Mouse (Mus musculus): ENCODE measurements around the gene Lamc1.

The Lamc1 gene

DNA sequence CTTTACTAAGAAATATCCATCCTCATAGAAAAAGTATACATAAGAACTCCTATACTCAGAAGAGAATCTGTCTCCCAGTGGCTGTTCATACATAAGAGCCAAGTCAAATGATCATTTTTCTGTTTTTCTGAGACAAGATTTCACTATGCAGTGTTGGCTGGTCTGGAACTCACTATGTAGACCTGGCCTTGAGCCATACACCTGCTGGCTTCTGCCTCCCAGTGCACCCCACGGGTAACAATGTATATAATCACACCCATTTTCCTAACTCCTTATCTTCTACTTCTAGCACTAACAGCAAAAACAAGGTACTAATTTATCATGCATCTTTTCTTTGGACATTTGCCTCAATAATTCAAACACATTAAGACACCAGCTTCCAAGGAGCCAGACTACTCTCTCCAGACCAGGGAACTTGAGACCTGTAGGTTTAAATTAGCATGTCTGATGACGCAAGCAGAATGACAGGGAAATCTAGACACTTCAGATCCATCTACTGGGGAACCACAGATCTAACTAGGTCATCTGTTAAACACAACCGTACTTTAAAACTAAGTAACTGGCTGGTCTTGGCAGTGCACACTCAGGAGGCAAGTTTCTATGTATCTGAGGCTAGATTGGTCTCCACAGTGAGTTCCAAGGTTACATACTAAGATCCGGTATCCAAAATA is 79.9 kb downstream of the Lamc1 start:
- no peak for DNase-seq

GRCm38 (mm10) chr1:153251590-153252206 is 80.9 kb downstream of the Lamc1 start:
- DNase-seq: peak; percentile 54

- peak; percentile 27 for DNase-seq
These were observed 91.2 kb downstream of the Lamc1 start for GRCm38 (mm10) chr1:153241346-153241745.

- peak; percentile 37 for DNase-seq
These were observed 97.0 kb downstream of the Lamc1 start for GRCm38 (mm10) chr1:153235576-153235975.

DNA sequence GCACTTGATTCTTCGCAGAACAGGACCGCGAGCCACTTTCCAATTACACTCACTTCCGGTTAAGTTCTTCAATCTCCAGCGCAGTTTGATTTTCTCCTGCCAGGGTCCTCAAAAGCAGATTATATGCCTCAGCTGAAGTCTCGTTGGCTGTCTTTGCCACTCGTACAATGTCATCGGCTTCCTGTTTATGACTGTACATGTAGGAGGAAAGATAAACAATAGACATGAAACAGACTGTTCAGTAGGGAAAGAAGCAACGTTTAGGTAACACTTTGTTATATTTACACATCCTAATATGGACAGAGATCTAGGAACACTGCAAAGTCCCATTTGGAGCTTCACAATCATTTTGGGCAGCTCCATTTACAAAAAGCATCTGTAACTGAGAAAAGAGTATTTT is 100.9 kb downstream of the Lamc1 start:
- DNase-seq: no peak

- DNase-seq: no peak
These were observed 104.7 kb downstream of the Lamc1 start for GRCm38 (mm10) chr1:153227916-153228315.

DNA sequence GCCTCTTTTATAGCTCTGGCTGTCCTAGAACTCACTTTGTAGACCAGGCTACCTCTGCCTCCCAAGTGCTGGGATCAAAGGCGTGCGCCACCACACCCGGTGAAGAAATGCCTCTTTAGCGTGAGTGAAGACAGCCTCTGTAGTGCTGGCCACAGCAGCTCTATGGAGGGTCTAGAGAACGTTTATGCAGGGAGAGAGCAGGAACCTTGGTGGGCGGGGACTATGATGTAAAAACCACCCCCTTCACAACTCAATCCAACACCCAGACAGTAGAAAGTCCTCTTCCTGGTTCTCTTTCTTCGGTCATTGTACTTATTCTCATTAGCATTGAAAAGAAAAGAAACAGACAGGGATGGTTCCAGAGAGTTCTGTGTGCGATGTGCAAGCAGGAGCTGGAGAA is 105.5 kb downstream of the Lamc1 start:
- no peak for DNase-seq

DNA sequence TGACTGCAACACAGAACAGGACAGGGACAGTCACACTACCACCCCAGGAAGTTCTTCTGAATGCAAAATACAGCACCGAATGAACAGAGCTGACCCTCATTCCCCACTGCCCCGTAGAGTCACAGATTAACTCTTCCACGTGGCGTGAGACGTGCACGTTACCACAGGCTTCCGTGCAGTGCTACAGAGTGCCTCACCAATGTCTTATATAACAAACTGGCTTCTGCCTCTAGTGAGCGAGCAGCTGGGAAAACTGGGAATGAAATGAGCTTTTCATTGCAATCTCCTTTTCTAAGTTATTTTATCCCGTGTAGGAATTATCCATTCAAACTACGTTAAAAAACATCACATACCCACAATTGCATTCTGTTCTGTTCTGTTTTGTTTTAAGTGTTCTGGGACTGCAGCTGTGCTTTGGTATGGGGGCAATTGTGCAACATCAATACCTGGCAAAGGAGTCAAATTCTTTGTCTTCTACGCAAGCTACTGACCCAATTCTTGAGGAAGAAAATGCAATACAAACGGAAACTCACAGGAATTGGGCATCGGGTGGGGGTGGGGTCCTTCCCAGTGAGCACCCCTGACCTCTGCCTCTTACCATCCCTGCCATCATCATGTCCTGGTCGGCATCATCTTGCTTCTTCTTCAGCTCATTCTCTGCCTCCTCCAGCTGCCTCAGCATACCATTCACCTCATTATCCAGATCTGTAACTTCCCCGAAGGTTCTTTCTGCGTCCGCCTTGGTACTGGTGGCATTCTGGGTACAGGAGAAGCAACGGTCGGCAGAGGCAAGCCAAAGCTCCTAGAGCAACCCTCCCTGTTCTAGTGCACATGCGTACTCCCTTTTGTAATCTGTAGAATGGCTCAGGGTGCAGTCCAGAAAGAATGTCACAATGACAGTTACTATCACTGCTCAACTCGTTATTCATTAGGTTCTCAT is 106.5 kb downstream of the Lamc1 start:
- DNase-seq: no peak

DNA sequence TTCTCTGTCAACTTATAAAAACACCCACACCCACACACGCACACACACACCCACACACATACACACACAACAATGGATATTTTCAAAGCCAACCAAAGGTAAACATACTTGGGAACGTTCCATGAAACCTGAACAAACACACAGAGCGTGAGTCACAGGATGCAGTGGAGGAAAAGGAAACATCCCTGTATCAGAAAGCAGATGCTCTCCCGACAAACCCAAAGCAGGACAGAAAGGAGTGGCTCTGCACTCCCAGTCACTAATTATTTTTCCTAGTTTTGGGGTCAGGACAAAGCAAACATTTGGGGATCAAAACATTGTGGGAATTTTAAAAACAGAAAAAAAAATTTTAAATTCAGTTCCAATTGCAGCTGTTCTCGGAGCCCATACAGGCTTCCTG is 108.3 kb downstream of the Lamc1 start:
- DNase-seq: peak; percentile 34

- DNase-seq: no peak
These were observed 113.2 kb downstream of the Lamc1 start for GRCm38 (mm10) chr1:153219376-153219775.

DNA sequence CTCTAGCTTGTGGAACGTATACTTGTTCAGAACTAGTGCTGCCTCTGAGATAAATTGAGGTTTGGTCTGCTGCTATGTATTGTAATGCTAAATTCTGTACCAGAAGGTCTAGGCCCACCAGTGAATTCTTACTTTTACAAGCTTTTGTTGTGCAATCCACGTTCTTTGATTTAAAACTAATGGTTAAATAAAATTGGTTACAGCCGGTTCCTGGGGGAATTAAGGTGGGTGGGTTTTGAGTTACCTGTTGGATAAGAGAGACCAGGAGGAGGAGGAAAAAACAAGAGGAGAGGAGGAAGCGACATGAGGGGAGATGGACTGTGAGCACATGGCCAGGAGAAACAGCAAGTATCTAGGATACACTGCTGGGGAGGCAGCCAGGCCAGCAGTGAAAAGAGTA is 116.1 kb downstream of the Lamc1 start:
- DNase-seq: no peak

GRCm38 (mm10) chr1:153215676-153216075 is 116.9 kb downstream of the Lamc1 start:
- DNase-seq: no peak

DNA sequence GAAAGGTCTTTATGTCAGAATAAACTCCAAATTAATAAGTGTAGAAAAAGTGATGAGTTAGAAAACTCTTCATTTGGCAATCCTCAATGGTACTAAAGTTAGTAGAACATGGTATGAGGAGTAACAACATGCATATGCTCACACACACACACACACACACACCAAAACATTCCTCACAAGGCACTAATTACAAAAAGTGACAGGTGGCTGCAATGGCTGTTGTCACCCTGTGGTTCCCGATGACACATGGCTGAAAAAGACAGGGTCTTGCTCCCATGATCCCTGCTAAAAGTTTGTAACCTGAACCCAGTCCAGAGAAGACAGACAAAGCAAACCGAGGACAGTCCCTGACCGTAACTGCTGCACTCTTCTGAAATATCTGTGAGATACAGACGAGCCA is 121.6 kb downstream of the Lamc1 start:
- DNase-seq: no peak

- DNase-seq: no peak
These were observed 122.4 kb downstream of the Lamc1 start for GRCm38 (mm10) chr1:153210198-153210597.

- no peak for DNase-seq
These were observed 130.4 kb downstream of the Lamc1 start for GRCm38 (mm10) chr1:153202195-153202594.

DNA sequence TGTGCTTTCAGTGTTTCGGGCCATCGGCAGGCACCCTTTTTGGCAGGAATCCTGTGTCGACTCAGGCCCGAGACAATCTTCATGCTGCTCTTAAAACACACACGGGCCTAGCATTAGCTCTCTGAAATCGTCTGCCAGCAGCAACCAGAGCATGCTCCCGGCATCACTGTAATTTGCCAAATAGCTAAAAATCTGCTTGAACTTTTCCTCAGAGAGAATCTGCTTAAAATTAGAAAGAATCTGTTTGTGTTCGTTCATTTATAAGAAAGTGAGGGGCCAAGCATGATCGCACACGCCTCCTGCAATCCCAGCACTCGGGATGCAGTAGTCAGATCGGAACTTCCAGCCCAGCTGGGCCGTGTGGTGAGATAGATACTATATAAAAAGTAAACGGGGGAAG is 131.1 kb downstream of the Lamc1 start:
- no peak for DNase-seq

- DNase-seq: no peak
These were observed 135.2 kb downstream of the Lamc1 start for GRCm38 (mm10) chr1:153197316-153197850.

DNA sequence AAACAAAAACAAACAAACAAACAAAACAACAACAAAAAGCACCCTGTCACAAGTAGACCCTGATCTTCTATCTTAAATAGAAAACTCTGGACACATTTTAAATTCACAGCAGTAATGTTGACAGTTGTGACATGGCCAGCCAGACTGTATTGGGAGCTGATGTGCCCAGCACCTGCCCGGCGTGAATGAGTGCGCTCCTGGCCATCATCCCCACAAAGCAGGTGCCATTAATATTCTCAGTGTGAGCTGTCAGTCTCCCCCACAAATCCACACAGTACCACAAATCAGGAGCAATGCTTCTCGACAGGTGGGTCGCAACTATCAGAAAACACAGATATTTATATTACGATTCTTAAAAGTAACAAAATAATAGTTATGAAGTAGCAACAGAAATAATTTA is 139.6 kb downstream of the Lamc1 start:
- DNase-seq: no peak

DNA sequence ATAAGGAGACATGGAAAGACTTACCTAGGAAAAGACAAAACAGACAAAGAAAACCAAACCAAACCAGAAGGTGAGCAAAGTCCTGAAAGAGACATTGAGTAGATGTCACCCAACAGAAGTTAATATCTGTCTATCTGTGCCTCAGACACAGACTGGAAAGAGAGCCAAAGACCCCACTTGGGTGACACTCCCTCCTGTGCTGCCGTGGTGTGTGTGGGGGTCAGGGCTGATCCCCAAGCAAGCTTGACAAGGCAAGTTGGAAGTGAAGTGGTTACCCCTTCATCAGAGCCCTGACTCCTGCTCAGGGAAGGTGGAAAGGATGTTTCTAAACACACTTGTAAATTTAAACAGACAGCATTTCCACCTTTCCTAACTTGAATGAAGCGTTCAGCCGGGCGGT is 140.2 kb downstream of the Lamc1 start:
- DNase-seq: no peak

DNA sequence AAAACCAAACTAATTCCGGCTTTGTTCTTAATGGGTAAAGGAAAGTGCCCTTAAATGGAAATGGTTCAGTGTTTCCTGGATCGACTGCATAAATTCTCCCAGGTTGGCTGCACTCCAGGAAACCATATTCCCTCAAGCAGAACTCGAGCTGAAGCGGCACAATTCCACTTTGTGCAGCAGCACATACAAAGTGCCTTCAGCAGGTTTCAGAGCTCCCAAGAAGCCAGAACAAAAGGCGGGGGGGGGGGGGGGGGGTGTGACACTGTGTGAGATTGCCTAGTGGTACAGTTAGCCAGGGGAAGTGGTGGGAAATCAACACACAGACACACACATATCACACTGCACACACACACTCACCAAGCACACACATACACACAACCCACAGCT is 140.7 kb downstream of the Lamc1 start:
- DNase-seq: peak; percentile 93

DNA sequence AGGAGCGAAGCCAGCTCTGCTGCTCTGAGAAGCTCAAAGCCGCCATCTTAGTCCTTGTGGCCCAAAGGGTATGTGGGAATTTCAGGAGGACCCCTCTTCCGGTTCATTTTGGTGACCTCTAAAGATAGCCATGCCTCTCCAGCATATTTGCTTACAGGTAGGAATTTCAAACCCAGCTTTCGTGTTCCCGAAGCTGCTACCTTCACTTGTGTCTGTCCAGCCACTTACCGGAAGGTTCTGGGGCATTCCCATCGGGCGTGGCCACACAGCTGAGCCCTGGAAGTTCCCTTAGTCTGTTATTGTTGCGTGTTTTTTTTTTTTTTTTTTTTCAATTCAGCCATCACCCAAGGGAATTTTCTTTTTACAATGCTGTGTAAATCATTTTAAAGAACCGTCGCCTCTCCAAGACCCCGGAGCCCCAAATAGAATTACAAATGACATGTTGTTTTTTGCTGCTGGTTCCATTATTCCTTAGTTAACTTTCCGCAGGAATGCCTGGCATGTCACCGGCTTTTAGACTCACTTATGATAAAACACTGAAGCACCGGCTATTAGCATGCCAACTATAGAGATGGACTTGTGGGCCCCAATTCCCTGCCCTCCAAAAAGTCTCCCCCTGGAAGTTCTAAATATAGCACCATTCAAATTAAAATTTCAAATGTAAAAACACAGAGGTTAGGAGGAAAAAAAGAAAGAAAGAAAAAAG is 141.2 kb downstream of the Lamc1 start:
- peak; percentile 56 for DNase-seq

GRCm38 (mm10) chr1:153188081-153188480 is 144.5 kb downstream of the Lamc1 start:
- no peak for DNase-seq
